Mouse (Mus musculus): ENCODE data around the gene Clrn2. TPM values are rescaled to one million over a fixed set of nuclear protein-coding genes. Genes with fewer than 3 reads are reported as not detected.

Gene Clrn2
- polyA plus RNA-seq, 1 experiment from 2014 or later, result not detected

GRCm38 (mm10) chr5:45512908-45513307 is 59.4 kb downstream of the Clrn2 start:
- no peaks in the 10 kb centered on the region for H3K27me3 ChIP-seq (ENCODE audit: insufficient read depth, low read length)
- no peak overlapping the region for H3K4me2 ChIP-seq (ENCODE audit: low read depth, low read length)
- H3K9ac ChIP-seq (replicated peaks), result no peak overlapping the region
- H3K27ac ChIP-seq (ENCODE audit: low read depth), result no peak overlapping the region
- no peak for ATAC-seq
- no peak for TF ChIP-seq EP300 (IDR thresholded peaks at IDR 0.05; ENCODE audit: low read depth)
- no peak for TF ChIP-seq CTCF (IDR thresholded peaks at IDR 0.05; ENCODE audit: low read depth)
- no peaks in the 10 kb centered on the region for H3K9me3 ChIP-seq (ENCODE audit: low read length)
- H3K36me3 ChIP-seq (replicated peaks; ENCODE audit: insufficient read depth, low read length), result peaks cover 41% of the 10 kb centered on the region
- DNase-seq, result no peak
- H3K4me3 ChIP-seq (ENCODE audit: low read depth, low read length), result no peak overlapping the region
- H3K4me1 ChIP-seq (ENCODE audit: insufficient read depth), result no peaks in the 10 kb centered on the region
- WGBS (ENCODE audit: insufficient replicate concordance), result 84% methylated on average over 6 of the region's 6 CpGs

GRCm38 (mm10) chr5:45513511-45513910 is 60.0 kb downstream of the Clrn2 start:
- Histone ChIP-seq H3K9me3 (ENCODE audit: low read length) (no peaks in the 10 kb centered on the region), H3K27ac (ENCODE audit: low read depth) (no peak overlapping the region), H3K4me2 (ENCODE audit: low read depth, low read length) (no peak overlapping the region), H3K36me3 (replicated peaks; ENCODE audit: insufficient read depth, low read length) (peaks cover 37% of the 10 kb centered on the region), H3K9ac (replicated peaks) (no peak overlapping the region), H3K4me1 (ENCODE audit: insufficient read depth) (no peaks in the 10 kb centered on the region), H3K4me3 (ENCODE audit: low read depth, low read length) (no peak overlapping the region), H3K27me3 (ENCODE audit: insufficient read depth, low read length) (no peaks in the 10 kb centered on the region)
- no peak for TF ChIP-seq CTCF (IDR thresholded peaks at IDR 0.05; ENCODE audit: low read depth)
- no peak for TF ChIP-seq EP300 (IDR thresholded peaks at IDR 0.05; ENCODE audit: low read depth)
- ATAC-seq (no peak), DNase-seq (no peak)
- 80% methylated on average over 2 of the region's 2 CpGs for WGBS (ENCODE audit: insufficient replicate concordance)

Other genes starting within 250 kb of the Clrn2 start
- 202 and 206 TPM in 2 replicates for gene Qdpr, start 3.5 kb upstream of the Clrn2 start, polyA plus RNA-seq (2015; fragmentation: Nextera tagmentation; extraction: Ambion mirVana)
- gene Lap3, start 39.6 kb downstream of the Clrn2 start, polyA plus RNA-seq (2015; fragmentation: Nextera tagmentation; extraction: Ambion mirVana), result 50.3 and 50.8 TPM in 2 replicates
- gene Med28, start 66.5 kb downstream of the Clrn2 start, polyA plus RNA-seq (2015; fragmentation: Nextera tagmentation; extraction: Ambion mirVana), result 70.5 and 72.2 TPM in 2 replicates
- gene Fam184b, start 185.9 kb downstream of the Clrn2 start, polyA plus RNA-seq (2015; fragmentation: Nextera tagmentation; extraction: Ambion mirVana), result 0.06 and 0.07 TPM in 2 replicates
- 20.3 and 24.1 TPM in 2 replicates for gene Ncapg, start 216.2 kb downstream of the Clrn2 start, polyA plus RNA-seq (2015; fragmentation: Nextera tagmentation; extraction: Ambion mirVana)